Mouse (Mus musculus) neural tube, embryonic 10.5 days (tissue): ENCODE data around the gene Svbp.

Experiments used
- DNase-seq: peaks from one replicate; pipeline ENCODE4 v3.0.0-alpha.2; 2017; ENCODE audit warnings: low spot score; ENCODE audit errors: extremely low spot score

The Svbp gene

GRCm38 (mm10) chr4:119245961-119246360 is 50.9 kb downstream of the Svbp start:
- DNase-seq, result no peak

- DNase-seq, result no peak
These were observed 51.7 kb downstream of the Svbp start for GRCm38 (mm10) chr4:119246688-119247225.

- peak; percentile 59 for DNase-seq
These were observed 52.5 kb downstream of the Svbp start for GRCm38 (mm10) chr4:119247462-119248235.

GRCm38 (mm10) chr4:119248407-119248965 is 53.4 kb downstream of the Svbp start:
- no peak for DNase-seq
